Mouse (Mus musculus): ENCODE results near the gene Btn1a1.

The Btn1a1 gene

GRCm38 (mm10) chr13:23485271-23485670 is 19.6 kb upstream of the Btn1a1 start:
- no peak for DNase-seq (ENCODE audit: low read depth, low spot score)

- DNase-seq (ENCODE audit: low read depth, low spot score), result no peak
Measured at GRCm38 (mm10) chr13:23483153-23483552, 17.5 kb upstream of the Btn1a1 start.

GRCm38 (mm10) chr13:23475658-23476057 is 10.0 kb upstream of the Btn1a1 start:
- DNase-seq (ENCODE audit: low read depth, low spot score), result no peak

- peak; percentile 83 for DNase-seq (ENCODE audit: low read depth, low spot score)
Measured at GRCm38 (mm10) chr13:23466911-23467310, 1.2 kb upstream of the Btn1a1 start.

GRCm38 (mm10) chr13:23466306-23466705 is 605 bp upstream of the Btn1a1 start:
- no peak for DNase-seq (ENCODE audit: low read depth, low spot score)

GRCm38 (mm10) chr13:23464841-23465366 is 797 bp downstream of the Btn1a1 start:
- peak; percentile 34 for DNase-seq (ENCODE audit: low read depth, low spot score)

- peak; percentile 74 for DNase-seq (ENCODE audit: low read depth, low spot score)
Measured at GRCm38 (mm10) chr13:23464224-23464637, 1.5 kb downstream of the Btn1a1 start.

- peak; percentile 87 for DNase-seq (ENCODE audit: low read depth, low spot score)
Measured at GRCm38 (mm10) chr13:23463381-23464223, 2.1 kb downstream of the Btn1a1 start.

- no peak for DNase-seq (ENCODE audit: low read depth, low spot score)
Measured at GRCm38 (mm10) chr13:23462669-23463068, 3.0 kb downstream of the Btn1a1 start.

GRCm38 (mm10) chr13:23462063-23462462 is 3.6 kb downstream of the Btn1a1 start:
- DNase-seq (ENCODE audit: low read depth, low spot score), result no peak

GRCm38 (mm10) chr13:23459264-23459846 is 6.3 kb downstream of the Btn1a1 start:
- no peak for DNase-seq (ENCODE audit: low read depth, low spot score)

- no peak for DNase-seq (ENCODE audit: low read depth, low spot score)
Measured at GRCm38 (mm10) chr13:23453926-23454325, 11.8 kb downstream of the Btn1a1 start.

GRCm38 (mm10) chr13:23453362-23453862 is 12.3 kb downstream of the Btn1a1 start:
- peak; percentile 85 for DNase-seq (ENCODE audit: low read depth, low spot score)

GRCm38 (mm10) chr13:23450398-23450797 is 15.3 kb downstream of the Btn1a1 start:
- DNase-seq (ENCODE audit: low read depth, low spot score), result peak; percentile 92

- DNase-seq (ENCODE audit: low read depth, low spot score), result peak; percentile 92
Measured at GRCm38 (mm10) chr13:23449235-23450095, 16.2 kb downstream of the Btn1a1 start.

- DNase-seq (ENCODE audit: low read depth, low spot score), result no peak
Measured at GRCm38 (mm10) chr13:23448758-23449157, 16.9 kb downstream of the Btn1a1 start.

GRCm38 (mm10) chr13:23446498-23446952 is 19.2 kb downstream of the Btn1a1 start:
- peak; percentile 94 for DNase-seq (ENCODE audit: low read depth, low spot score)

GRCm38 (mm10) chr13:23445561-23446320 is 20.0 kb downstream of the Btn1a1 start:
- DNase-seq (ENCODE audit: low read depth, low spot score), result peak; percentile 95

- DNase-seq (ENCODE audit: low read depth, low spot score), result no peak
Measured at GRCm38 (mm10) chr13:23445156-23445555, 20.5 kb downstream of the Btn1a1 start.

- DNase-seq (ENCODE audit: low read depth, low spot score), result no peak
Measured at GRCm38 (mm10) chr13:23444451-23444850, 21.2 kb downstream of the Btn1a1 start.

GRCm38 (mm10) chr13:23439901-23440300 is 25.8 kb downstream of the Btn1a1 start:
- no peak for DNase-seq (ENCODE audit: low read depth, low spot score)
